Mouse (Mus musculus) testis, adult 2 months (tissue): ENCODE data around the gene Tbc1d24.

Experiments used
- CTCF ChIP-seq: fragments of 200-500 bp; IDR thresholded peaks from 2 replicates; pipeline ENCODE4 v1.5.1; 2012; ENCODE audit warnings: low read depth, mild to moderate bottlenecking, inconsistent platforms, low read length, moderate library complexity; ENCODE audit not compliant: control insufficient read depth, insufficient read depth, insufficient replicate concordance
- POLR2A ChIP-seq: fragments of 200-500 bp; IDR thresholded peaks from 2 replicates; pipeline ENCODE4 v1.6.1; 2012; ENCODE audit warnings: low read depth, mild to moderate bottlenecking, inconsistent platforms, low read length, moderate library complexity; ENCODE audit not compliant: control insufficient read depth

DNA sequence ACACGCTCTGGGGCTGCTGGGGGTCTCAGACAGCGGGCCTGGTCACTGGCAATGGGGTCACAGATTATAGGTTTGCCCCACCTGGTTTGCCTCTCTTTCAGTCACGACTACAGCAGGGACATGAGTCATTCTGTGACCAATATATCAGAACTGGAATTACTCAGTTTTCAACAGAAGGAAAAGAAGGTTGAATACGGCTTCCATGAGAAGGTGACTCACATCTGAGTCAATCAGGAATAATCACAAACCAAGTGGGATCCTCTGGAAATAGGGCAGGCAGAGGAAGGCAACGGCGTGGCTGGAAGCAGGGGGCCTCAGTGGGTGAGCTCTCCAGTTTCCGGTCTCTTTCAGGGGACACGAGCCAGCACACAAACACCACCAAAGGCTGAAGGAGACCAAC lies 38.7 kb upstream of the Tbc1d24 start:
- TF ChIP-seq CTCF: no peak
- no peak for TF ChIP-seq POLR2A
